Mouse (Mus musculus): ENCODE measurements around the gene Mepe. TPM values are rescaled to one million over a fixed set of nuclear protein-coding genes. Genes with fewer than 3 reads are reported as not detected.

The Mepe gene
- polyA plus RNA-seq, 1 experiment: not detected

DNA sequence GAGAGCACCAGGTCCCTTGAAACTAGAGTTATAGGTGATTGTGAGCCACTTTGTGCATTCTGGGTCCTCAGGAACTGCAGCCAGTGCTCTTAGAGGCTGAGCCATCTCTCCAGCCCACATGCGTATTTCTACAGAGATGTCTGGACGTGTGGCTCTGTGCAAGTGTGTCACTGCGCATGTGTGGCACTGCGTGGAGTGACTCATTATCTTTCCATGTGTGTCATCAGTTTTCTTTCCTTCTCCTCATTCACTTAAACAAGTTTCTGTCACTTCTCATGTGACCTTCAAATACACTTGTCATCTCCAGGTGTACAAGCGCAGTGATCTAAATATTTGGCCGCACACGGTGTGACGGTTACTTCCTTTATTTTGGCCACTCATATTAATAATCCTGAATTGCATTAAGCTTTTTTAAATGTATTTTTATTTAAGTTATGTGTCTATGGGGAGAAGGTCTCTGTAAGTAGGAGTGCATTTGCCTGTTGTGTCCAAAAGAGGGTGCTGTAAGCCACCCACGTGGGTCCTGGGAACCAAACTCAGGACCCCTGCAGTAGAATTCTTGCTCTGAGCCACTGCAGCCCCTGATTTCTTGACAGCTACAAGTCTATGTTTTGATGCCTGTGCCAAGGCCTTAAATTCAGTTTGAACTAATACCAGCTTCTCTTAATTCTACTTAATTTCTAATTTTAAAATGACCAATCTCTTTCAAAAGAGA, 19.6 kb downstream of the Mepe start:
- no peak overlapping the region for H3K4me2 ChIP-seq (ENCODE audit: low read depth)
- H3K79me2 ChIP-seq (ENCODE audit: control insufficient read depth, insufficient read depth): no peaks in the 10 kb centered on the region
- no peak overlapping the region for H3ac ChIP-seq (ENCODE audit: control insufficient read depth, insufficient read length)
- TF ChIP-seq MYOG (IDR thresholded peaks at IDR 0.05; ENCODE audit: control insufficient read depth in 1 of 3, insufficient read depth in 1 of 3, insufficient read length in 2 of 3, low read depth in 2 of 3) (no peak), TCF3 (IDR thresholded peaks at IDR 0.05; ENCODE audit: insufficient read length, low read depth) (no peak), CEBPB (IDR thresholded peaks at IDR 0.05; ENCODE audit: insufficient read depth, poor library complexity, severe bottlenecking) (no peak), REST (IDR thresholded peaks at IDR 0.05; ENCODE audit: insufficient read depth, insufficient read length) (no peak), SRF (IDR thresholded peaks at IDR 0.05; ENCODE audit: control insufficient read depth, insufficient read length, low read depth) (no peak), POLR2AphosphoS2 (IDR thresholded peaks at IDR 0.05; ENCODE audit: insufficient read length, low read depth) (no peak), E2F4 (IDR thresholded peaks at IDR 0.05; ENCODE audit: insufficient read depth) (no peak), USF1 (IDR thresholded peaks at IDR 0.05; ENCODE audit: low read depth) (peak; percentile 4)
- H3K36me3 ChIP-seq (ENCODE audit: control insufficient read depth, insufficient read depth): no peaks in the 10 kb centered on the region
- H3K4me3 ChIP-seq: no peak overlapping the region
- H3K27me3 ChIP-seq (ENCODE audit: control insufficient read depth, insufficient read depth, insufficient read length): no peaks in the 10 kb centered on the region

GRCm38 (mm10) chr5:104345241-104345630, 20.1 kb downstream of the Mepe start:
- no peak overlapping the region for H3K4me3 ChIP-seq
- H3K27me3 ChIP-seq (ENCODE audit: control insufficient read depth, insufficient read depth, insufficient read length): no peaks in the 10 kb centered on the region
- H3K36me3 ChIP-seq (ENCODE audit: control insufficient read depth, insufficient read depth): no peaks in the 10 kb centered on the region
- TF ChIP-seq TCF3 (IDR thresholded peaks at IDR 0.05; ENCODE audit: insufficient read length, low read depth): no peak
- no peak for TF ChIP-seq SRF (IDR thresholded peaks at IDR 0.05; ENCODE audit: control insufficient read depth, insufficient read length, low read depth)
- no peak for TF ChIP-seq E2F4 (IDR thresholded peaks at IDR 0.05; ENCODE audit: insufficient read depth)
- TF ChIP-seq MYOD1 (IDR thresholded peaks at IDR 0.05; ENCODE audit: control insufficient read depth in 1 of 3, insufficient read length in 2 of 3, low read depth in 2 of 3): no peak
- TF ChIP-seq REST (IDR thresholded peaks at IDR 0.05; ENCODE audit: insufficient read depth, insufficient read length): no peak
- TF ChIP-seq MYOG (IDR thresholded peaks at IDR 0.05; ENCODE audit: control insufficient read depth in 1 of 3, insufficient read depth in 1 of 3, insufficient read length in 2 of 3, low read depth in 2 of 3): no peak
- TF ChIP-seq POLR2A (IDR thresholded peaks at IDR 0.05; ENCODE audit: insufficient read length, low read depth): no peak
- TF ChIP-seq USF1 (IDR thresholded peaks at IDR 0.05; ENCODE audit: low read depth): no peak
- TF ChIP-seq TCF12 (IDR thresholded peaks at IDR 0.05; ENCODE audit: insufficient read depth, poor library complexity, severe bottlenecking): no peak
- no peak for TF ChIP-seq CEBPB (IDR thresholded peaks at IDR 0.05; ENCODE audit: insufficient read depth, poor library complexity, severe bottlenecking)
- no peak for TF ChIP-seq MAX (IDR thresholded peaks at IDR 0.05; ENCODE audit: low read depth)
- TF ChIP-seq POLR2AphosphoS2 (IDR thresholded peaks at IDR 0.05; ENCODE audit: insufficient read length, low read depth): no peak
- no peak overlapping the region for H3ac ChIP-seq (ENCODE audit: control insufficient read depth, insufficient read length)
- no peaks in the 10 kb centered on the region for H3K79me2 ChIP-seq (ENCODE audit: control insufficient read depth, insufficient read depth)
- H3K4me2 ChIP-seq (ENCODE audit: low read depth): no peak overlapping the region

GRCm38 (mm10) chr5:104351041-104351440, 25.9 kb downstream of the Mepe start:
- H3K36me3 ChIP-seq (ENCODE audit: control insufficient read depth, insufficient read depth): no peaks in the 10 kb centered on the region
- H3K4me3 ChIP-seq: no peak overlapping the region
- no peaks in the 10 kb centered on the region for H3K27me3 ChIP-seq (ENCODE audit: control insufficient read depth, insufficient read depth, insufficient read length)
- H3ac ChIP-seq (ENCODE audit: control insufficient read depth, insufficient read length): no peak overlapping the region
- no peaks in the 10 kb centered on the region for H3K79me2 ChIP-seq (ENCODE audit: control insufficient read depth, insufficient read depth)
- TF ChIP-seq SRF (IDR thresholded peaks at IDR 0.05; ENCODE audit: control insufficient read depth, insufficient read length, low read depth): no peak
- no peak for TF ChIP-seq CEBPB (IDR thresholded peaks at IDR 0.05; ENCODE audit: insufficient read depth, poor library complexity, severe bottlenecking)
- no peak for TF ChIP-seq POLR2A (IDR thresholded peaks at IDR 0.05; ENCODE audit: insufficient read length, low read depth)
- no peak for TF ChIP-seq MYOG (IDR thresholded peaks at IDR 0.05; ENCODE audit: control insufficient read depth in 1 of 3, insufficient read depth in 1 of 3, insufficient read length in 2 of 3, low read depth in 2 of 3)
- no peak for TF ChIP-seq TCF12 (IDR thresholded peaks at IDR 0.05; ENCODE audit: insufficient read depth, poor library complexity, severe bottlenecking)
- no peak for TF ChIP-seq REST (IDR thresholded peaks at IDR 0.05; ENCODE audit: insufficient read depth, insufficient read length)
- no peak for TF ChIP-seq USF1 (IDR thresholded peaks at IDR 0.05; ENCODE audit: low read depth)
- no peak for TF ChIP-seq MYOD1 (IDR thresholded peaks at IDR 0.05; ENCODE audit: control insufficient read depth in 1 of 3, insufficient read length in 2 of 3, low read depth in 2 of 3)
- no peak for TF ChIP-seq TCF3 (IDR thresholded peaks at IDR 0.05; ENCODE audit: insufficient read length, low read depth)
- no peak for TF ChIP-seq POLR2AphosphoS2 (IDR thresholded peaks at IDR 0.05; ENCODE audit: insufficient read length, low read depth)
- no peak for TF ChIP-seq MAX (IDR thresholded peaks at IDR 0.05; ENCODE audit: low read depth)
- no peak for TF ChIP-seq E2F4 (IDR thresholded peaks at IDR 0.05; ENCODE audit: insufficient read depth)
- H3K4me2 ChIP-seq (ENCODE audit: low read depth): no peak overlapping the region

DNA sequence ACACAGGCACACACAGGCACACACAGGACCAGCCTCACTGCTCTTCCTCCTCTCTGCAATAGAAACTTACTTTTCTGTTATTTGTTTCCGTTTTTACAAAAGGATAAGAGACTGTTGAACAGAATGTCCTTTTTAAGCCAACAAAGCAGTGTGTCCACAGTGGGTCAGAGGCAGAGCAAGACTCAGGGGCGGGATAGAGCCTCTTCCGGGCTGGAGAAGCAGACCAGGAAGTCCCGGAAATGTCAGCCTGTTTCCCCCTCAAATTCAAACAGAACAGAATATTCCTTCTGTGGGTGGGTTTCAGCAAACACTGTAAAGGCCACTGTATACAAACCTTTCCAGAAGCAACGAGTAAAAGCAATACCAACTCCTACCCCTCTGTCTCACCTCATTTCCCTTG, 26.7 kb downstream of the Mepe start:
- no peaks in the 10 kb centered on the region for H3K79me2 ChIP-seq (ENCODE audit: control insufficient read depth, insufficient read depth)
- TF ChIP-seq TCF3 (IDR thresholded peaks at IDR 0.05; ENCODE audit: insufficient read length, low read depth) (no peak), SRF (IDR thresholded peaks at IDR 0.05; ENCODE audit: control insufficient read depth, insufficient read length, low read depth) (no peak), CEBPB (IDR thresholded peaks at IDR 0.05; ENCODE audit: insufficient read depth, poor library complexity, severe bottlenecking) (no peak), TCF12 (IDR thresholded peaks at IDR 0.05; ENCODE audit: insufficient read depth, poor library complexity, severe bottlenecking) (no peak)
- H3K36me3 ChIP-seq (ENCODE audit: control insufficient read depth, insufficient read depth): no peaks in the 10 kb centered on the region
- no peak overlapping the region for H3K4me2 ChIP-seq (ENCODE audit: low read depth)
- H3K27me3 ChIP-seq (ENCODE audit: control insufficient read depth, insufficient read depth, insufficient read length): no peaks in the 10 kb centered on the region
- H3ac ChIP-seq (ENCODE audit: control insufficient read depth, insufficient read length): no peak overlapping the region
- H3K4me3 ChIP-seq: no peak overlapping the region

- Histone ChIP-seq H3K27me3 (ENCODE audit: control insufficient read depth, insufficient read depth, insufficient read length) (no peaks in the 10 kb centered on the region), H3K36me3 (ENCODE audit: control insufficient read depth, insufficient read depth) (no peaks in the 10 kb centered on the region), H3K4me3 (no peak overlapping the region), H3K4me2 (ENCODE audit: low read depth) (no peak overlapping the region), H3ac (ENCODE audit: control insufficient read depth, insufficient read length) (no peak overlapping the region), H3K79me2 (ENCODE audit: control insufficient read depth, insufficient read depth) (no peaks in the 10 kb centered on the region)
- TF ChIP-seq REST (IDR thresholded peaks at IDR 0.05; ENCODE audit: insufficient read depth, insufficient read length): no peak
- no peak for TF ChIP-seq MAX (IDR thresholded peaks at IDR 0.05; ENCODE audit: low read depth)
- TF ChIP-seq E2F4 (IDR thresholded peaks at IDR 0.05; ENCODE audit: insufficient read depth): no peak
- no peak for TF ChIP-seq MYOG (IDR thresholded peaks at IDR 0.05; ENCODE audit: control insufficient read depth in 1 of 3, insufficient read depth in 1 of 3, insufficient read length in 2 of 3, low read depth in 2 of 3)
- TF ChIP-seq CEBPB (IDR thresholded peaks at IDR 0.05; ENCODE audit: insufficient read depth, poor library complexity, severe bottlenecking): no peak
- TF ChIP-seq TCF12 (IDR thresholded peaks at IDR 0.05; ENCODE audit: insufficient read depth, poor library complexity, severe bottlenecking): no peak
- TF ChIP-seq SRF (IDR thresholded peaks at IDR 0.05; ENCODE audit: control insufficient read depth, insufficient read length, low read depth): no peak
- TF ChIP-seq TCF3 (IDR thresholded peaks at IDR 0.05; ENCODE audit: insufficient read length, low read depth): no peak
- no peak for TF ChIP-seq MYOD1 (IDR thresholded peaks at IDR 0.05; ENCODE audit: control insufficient read depth in 1 of 3, insufficient read length in 2 of 3, low read depth in 2 of 3)
- TF ChIP-seq POLR2A (IDR thresholded peaks at IDR 0.05; ENCODE audit: insufficient read length, low read depth): no peak
- TF ChIP-seq USF1 (IDR thresholded peaks at IDR 0.05; ENCODE audit: low read depth): no peak
- no peak for TF ChIP-seq POLR2AphosphoS2 (IDR thresholded peaks at IDR 0.05; ENCODE audit: insufficient read length, low read depth)
These were observed 32.4 kb downstream of the Mepe start for GRCm38 (mm10) chr5:104357575-104357974.
